Mouse (Mus musculus) stomach, postnatal 0 days (tissue): ENCODE data around the gene 1700028K03Rik.

Experiments used
- CTCF ChIP-seq: IDR thresholded peaks from 2 replicates; pipeline ENCODE4 v1.5.1; 2016; ENCODE audit warnings: antibody characterized with exemption, low read depth, mild to moderate bottlenecking, moderate library complexity
- EP300 ChIP-seq: optimal IDR thresholded peaks from 2 replicates; pipeline ENCODE3; 2016; ENCODE audit warnings: antibody characterized with exemption

DNA sequence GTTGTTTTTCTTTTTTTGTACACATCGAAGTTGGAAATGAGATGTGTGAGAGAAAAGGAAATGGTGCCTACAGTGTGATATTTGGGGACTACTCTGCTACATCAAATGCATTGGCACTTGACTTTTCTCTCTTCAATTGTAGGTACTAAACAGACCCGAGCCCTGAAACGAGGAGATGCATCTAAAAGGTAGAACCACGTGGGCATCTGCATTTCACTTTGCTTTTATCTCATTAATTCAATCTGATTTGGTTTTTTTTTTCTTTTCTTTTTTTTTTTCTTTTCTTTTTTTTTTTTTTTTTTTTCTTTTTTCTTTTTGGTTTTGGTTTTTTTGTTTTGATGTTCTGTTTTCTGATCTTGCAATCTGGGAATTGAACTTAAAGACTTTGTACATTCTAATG, 63.9 kb downstream of the 1700028K03Rik start:
- TF ChIP-seq CTCF (no peak), EP300 (no peak)
